Mouse (Mus musculus): ENCODE results near the gene Otor. TPM values are rescaled to one million over a fixed set of nuclear protein-coding genes. Genes with fewer than 3 reads are reported as not detected.
A peak's percentile ranks its signal among the peaks of the same experiment; 100 is the strongest.

The Otor gene
- polyA plus RNA-seq, 1 experiment from 2014 or later: 1.0 TPM

DNA sequence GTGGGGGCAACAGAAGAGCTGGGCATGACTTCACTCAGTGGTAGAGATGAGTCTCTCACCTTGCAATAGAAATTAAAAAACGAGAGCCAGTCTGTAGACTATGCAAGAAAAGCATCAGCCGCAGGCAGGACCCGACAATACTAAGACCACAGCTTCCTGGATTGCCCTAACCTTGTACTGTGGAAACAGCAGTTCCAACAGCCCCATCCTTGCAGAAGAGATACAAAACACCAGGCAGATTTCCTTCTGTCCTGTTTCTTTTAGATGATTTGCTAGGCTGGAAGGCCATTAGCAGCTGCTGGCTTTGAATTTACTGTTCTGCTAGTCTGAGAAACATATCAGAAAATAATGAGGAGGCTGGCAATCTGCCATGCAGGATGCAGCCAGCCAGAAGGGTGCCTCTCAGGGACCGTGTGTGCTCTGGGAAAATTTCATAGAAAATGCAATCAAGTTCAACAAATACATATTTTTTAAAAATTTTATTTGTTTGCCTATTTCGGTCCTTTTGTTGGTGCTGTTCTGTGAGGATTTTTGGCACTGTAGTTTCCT is 52.9 kb downstream of the Otor start:
- 63% methylated on average over 5 of the region's 5 CpGs for WGBS
- peak; percentile 63 for DNase-seq

More for the DNA sequence above, 52.9 kb downstream of the Otor start:
- no peak overlapping the region for H3K4me3 ChIP-seq (ENCODE audit: low read depth, low read length)
- H3K4me1 ChIP-seq (ENCODE audit: insufficient read depth): no peaks in the 10 kb centered on the region
- TF ChIP-seq CTCF (IDR thresholded peaks at IDR 0.05; ENCODE audit: low read depth): no peak
- no peak overlapping the region for H3K4me2 ChIP-seq
- ATAC-seq (ENCODE audit: insufficient read depth): no peak
- H3K27ac ChIP-seq (ENCODE audit: low read depth): no peak overlapping the region
- H3K27me3 ChIP-seq (ENCODE audit: insufficient read depth, low read length): no peaks in the 10 kb centered on the region
- H3K9me3 ChIP-seq (ENCODE audit: low read depth, low read length): no peaks in the 10 kb centered on the region
- H3K9ac ChIP-seq: no peak overlapping the region
- H3K36me3 ChIP-seq (ENCODE audit: insufficient read depth): no peaks in the 10 kb centered on the region

Other genes starting within 250 kb of the Otor start
- 10.3 and 11.0 TPM in 2 replicates for gene Kif16b, start 176.9 kb upstream of the Otor start, polyA plus RNA-seq (2014; fragmentation: Nextera tagmentation; extraction: Ambion mirVana)
- gene Snrpb2, start 15.4 kb upstream of the Otor start, polyA plus RNA-seq (2014; fragmentation: Nextera tagmentation; extraction: Ambion mirVana): 85.2 and 91.0 TPM in 2 replicates